Mouse (Mus musculus) kidney, postnatal 0 days (tissue): ENCODE results near the gene Trpv2. TPM values are rescaled to one million over a fixed set of nuclear protein-coding genes. Genes with fewer than 3 reads are reported as not detected.
A peak's percentile ranks its signal among the peaks of the same experiment; 100 is the strongest.

Experiments used
- ATAC-seq: fragments of 200-750 bp; cut with Nextera tagmentation; replicated peaks from 2 replicates; pipeline ENCODE4 v1.8.0; 2017; ENCODE audit warnings: low read depth, moderate number of reproducible peaks, moderate TSS enrichment, moderate library complexity; ENCODE audit not compliant: low FRiP score
- DNase-seq: peaks from one replicate; pipeline ENCODE4 v3.0.0-alpha.2; 2016; ENCODE audit warnings: low spot score
- H3K27ac ChIP-seq: fragments of 300-500 bp; sonication (generic); 2 replicates; pipeline ENCODE4 v1.5.1; 2014; ENCODE audit warnings: mild to moderate bottlenecking
- H3K27me3 ChIP-seq: fragments of 300-500 bp; sonication (generic); 2 replicates; pipeline ENCODE4 v1.6.1; 2014; ENCODE audit warnings: low read length, mixed read lengths; ENCODE audit not compliant: insufficient read depth
- H3K36me3 ChIP-seq: fragments of 300-500 bp; sonication (generic); 2 replicates; pipeline ENCODE4 v1.6.1; 2014; ENCODE audit warnings: low read length, mixed read lengths; ENCODE audit not compliant: insufficient read depth
- H3K4me1 ChIP-seq: fragments of 300-500 bp; sonication (generic); replicated peaks from 2 replicates; pipeline ENCODE4 v1.6.1; 2014; ENCODE audit warnings: antibody characterized with exemption, low read length, mixed read lengths; ENCODE audit not compliant: insufficient read depth
- H3K4me2 ChIP-seq: fragments of 300-500 bp; sonication (generic); 2 replicates; pipeline ENCODE4 v1.6.1; 2014; ENCODE audit warnings: mild to moderate bottlenecking, low read length, moderate library complexity, mixed read lengths
- H3K4me3 ChIP-seq: fragments of 300-500 bp; sonication (generic); replicated peaks from 2 replicates; pipeline ENCODE4 v1.5.1; 2014; ENCODE audit warnings: low read depth, low read length
- H3K9ac ChIP-seq: fragments of 300-500 bp; sonication (generic); 2 replicates; pipeline ENCODE4 v1.6.1; 2014; ENCODE audit warnings: low read depth, low read length
- H3K9me3 ChIP-seq: fragments of 300-500 bp; sonication (generic); replicated peaks from 2 replicates; pipeline ENCODE4 v1.6.1; 2016; ENCODE audit warnings: low read length, inconsistent platforms, mixed read lengths
- CTCF ChIP-seq: IDR thresholded peaks from 2 replicates; pipeline ENCODE4 v1.5.1; 2016; ENCODE audit warnings: antibody characterized with exemption, low read depth, mild to moderate bottlenecking, moderate library complexity
- WGBS: fragments of 180-500 bp; shearing (Covaris S2); extraction: QIAGEN DNeasy Blood & Tissue Kit; methylation state at CpG from one replicate; pipeline ENCODE4 v1.1.7; 2014; 5-methylcytosine and 5-hydroxymethylcytosine counted together
- polyA plus RNA-seq: library from polyadenylated mRNA; unstranded; fragments of >200 nt; fragmentation: Nextera tagmentation; extraction: Ambion mirVana; gene quantifications from 2 replicates; pipeline ENCODE4 v1.2.1, GENCODE M21; 2015

The Trpv2 gene
- polyA plus RNA-seq, 1 experiment from 2014 or later: 1.7 TPM

GRCm38 (mm10) chr11:62637806-62638205 is 63.5 kb downstream of the Trpv2 start:
- TF ChIP-seq CTCF: no peak
- Histone ChIP-seq H3K4me2 (no peak overlapping the region), H3K27ac (no peak overlapping the region), H3K4me3 (no peak overlapping the region), H3K4me1 (peaks cover 21% of the 10 kb centered on the region), H3K9me3 (no peaks in the 10 kb centered on the region), H3K36me3 (no peaks in the 10 kb centered on the region), H3K9ac (no peak overlapping the region), H3K27me3 (no peaks in the 10 kb centered on the region)
- no peak for DNase-seq
- 80% methylated on average over 6 of the region's 6 CpGs for WGBS
- ATAC-seq: no peak

- H3K4me3 ChIP-seq: no peak overlapping the region
- H3K27me3 ChIP-seq: no peaks in the 10 kb centered on the region
- no peaks in the 10 kb centered on the region for H3K36me3 ChIP-seq
- H3K4me2 ChIP-seq: no peak overlapping the region
- H3K27ac ChIP-seq: no peak overlapping the region
- H3K9ac ChIP-seq: no peak overlapping the region
- peaks cover 25% of the 10 kb centered on the region for H3K4me1 ChIP-seq
- DNase-seq (no peak), ATAC-seq (no peak)
- 80% methylated on average over 4 of the region's 4 CpGs for WGBS
- no peak for TF ChIP-seq CTCF
- H3K9me3 ChIP-seq: no peaks in the 10 kb centered on the region
These were observed 64.1 kb downstream of the Trpv2 start for GRCm38 (mm10) chr11:62638402-62638801.

GRCm38 (mm10) chr11:62640378-62640777 is 66.1 kb downstream of the Trpv2 start:
- ATAC-seq (no peak), DNase-seq (no peak)
- Histone ChIP-seq H3K27ac (no peak overlapping the region), H3K27me3 (no peaks in the 10 kb centered on the region), H3K4me3 (no peak overlapping the region), H3K9ac (no peak overlapping the region), H3K9me3 (no peaks in the 10 kb centered on the region), H3K36me3 (no peaks in the 10 kb centered on the region), H3K4me2 (no peak overlapping the region), H3K4me1 (peaks cover 25% of the 10 kb centered on the region)
- TF ChIP-seq CTCF: no peak
- 74% methylated on average over 3 of the region's 3 CpGs for WGBS

GRCm38 (mm10) chr11:62642023-62642844 is 67.9 kb downstream of the Trpv2 start:
- no peak overlapping the region; the same call in 1 of the 2 replicates for H3K9ac ChIP-seq
- peaks cover 32% of the 10 kb centered on the region for H3K4me1 ChIP-seq
- no peak for ATAC-seq
- H3K36me3 ChIP-seq: no peaks in the 10 kb centered on the region
- H3K27ac ChIP-seq: peak overlapping the region; percentile 42; the same call in 1 of the 2 replicates
- peak; percentile 46 for DNase-seq
- WGBS: 45% methylated on average over 11 of the region's 11 CpGs
- no peaks in the 10 kb centered on the region for H3K9me3 ChIP-seq
- H3K4me3 ChIP-seq: no peak overlapping the region
- TF ChIP-seq CTCF: no peak
- no peak overlapping the region for H3K4me2 ChIP-seq
- H3K27me3 ChIP-seq: no peaks in the 10 kb centered on the region

- Histone ChIP-seq H3K36me3 (no peaks in the 10 kb centered on the region), H3K9me3 (no peaks in the 10 kb centered on the region), H3K27ac (0 out of 2 replicates have a peak overlapping the region, but pooled peaks have one; percentile 20), H3K4me3 (no peak overlapping the region), H3K27me3 (no peaks in the 10 kb centered on the region), H3K4me1 (peaks cover 26% of the 10 kb centered on the region), H3K9ac (no peak overlapping the region), H3K4me2 (no peak overlapping the region)
- DNase-seq (no peak), ATAC-seq (no peak)
- WGBS: 58% methylated on average over 8 of the region's 8 CpGs
- TF ChIP-seq CTCF: no peak
These were observed 68.8 kb downstream of the Trpv2 start for GRCm38 (mm10) chr11:62643011-62643631.

- WGBS: 84% methylated on average over 10 of the region's 10 CpGs
- no peak for ATAC-seq
- no peaks in the 10 kb centered on the region for H3K9me3 ChIP-seq
- H3K4me2 ChIP-seq: no peak overlapping the region
- H3K4me1 ChIP-seq: peaks cover 21% of the 10 kb centered on the region
- H3K36me3 ChIP-seq: no peaks in the 10 kb centered on the region
- no peak for TF ChIP-seq CTCF
- H3K27me3 ChIP-seq: no peaks in the 10 kb centered on the region
- H3K9ac ChIP-seq: no peak overlapping the region
- H3K27ac ChIP-seq: no peak overlapping the region
- no peak overlapping the region for H3K4me3 ChIP-seq
- DNase-seq: no peak
These were observed 69.5 kb downstream of the Trpv2 start for GRCm38 (mm10) chr11:62643681-62644363.
